Mouse (Mus musculus) adipocyte (in vitro differentiated cells): Measurements from ENCODE around the gene Trim8.

Experiments
- DNase-seq: peaks from one replicate; pipeline ENCODE4 v3.0.0-alpha.2; 2016; ENCODE audit warnings: low spot score

Trim8 gene

DNA sequence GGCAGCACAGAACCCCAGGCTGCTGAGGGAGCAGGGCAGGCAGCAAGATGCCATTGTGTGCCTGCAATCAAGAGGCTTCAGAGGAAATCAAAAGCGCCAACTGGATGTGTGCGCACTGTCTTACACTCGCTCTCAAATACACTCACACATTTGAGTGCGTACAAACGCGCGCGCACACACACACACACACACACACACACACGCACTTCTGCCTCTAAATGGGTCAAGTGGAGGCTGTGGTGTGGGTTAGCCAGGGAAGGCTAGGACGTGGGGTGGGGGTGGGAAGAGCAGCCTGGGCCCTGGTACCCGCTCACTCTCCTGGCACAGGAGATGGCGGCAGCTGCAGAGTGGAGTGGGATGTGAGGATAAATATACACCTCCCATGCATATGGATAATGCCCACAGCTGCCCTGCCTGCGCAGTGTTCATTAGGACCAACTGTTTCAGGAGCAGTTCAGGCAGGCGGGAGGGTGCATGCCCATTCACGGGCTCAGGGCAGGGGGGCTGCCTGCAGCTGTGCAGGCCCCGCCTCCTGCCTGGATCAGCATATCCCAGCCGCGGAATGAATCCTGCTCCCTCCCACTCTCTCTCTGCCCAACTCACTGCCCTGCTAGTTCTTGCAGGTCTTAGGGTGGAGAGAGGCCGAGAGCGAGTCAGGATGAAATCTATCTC lies 22.1 kb downstream of the Trim8 start:
- no peak for DNase-seq

DNA sequence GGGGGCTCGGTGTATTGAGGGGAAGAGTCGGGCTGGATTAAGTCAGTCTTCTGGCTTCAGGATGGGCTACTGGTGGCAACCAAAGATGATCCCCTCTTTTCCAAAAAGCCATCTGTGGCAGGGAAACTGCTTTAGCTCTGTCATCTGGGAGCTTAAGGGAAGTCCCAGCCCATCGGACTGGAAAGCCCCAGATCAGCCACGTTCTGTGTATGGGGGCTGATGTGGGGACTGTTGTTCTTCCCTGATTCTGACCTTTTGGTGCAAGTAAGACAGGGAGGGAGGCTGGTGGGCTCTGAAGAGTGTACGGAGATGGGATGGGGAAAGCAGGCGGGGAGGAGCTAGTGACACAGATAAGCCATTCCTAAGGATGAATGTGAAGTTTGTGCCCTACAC lies 22.6 kb downstream of the Trim8 start:
- DNase-seq: no peak

DNA sequence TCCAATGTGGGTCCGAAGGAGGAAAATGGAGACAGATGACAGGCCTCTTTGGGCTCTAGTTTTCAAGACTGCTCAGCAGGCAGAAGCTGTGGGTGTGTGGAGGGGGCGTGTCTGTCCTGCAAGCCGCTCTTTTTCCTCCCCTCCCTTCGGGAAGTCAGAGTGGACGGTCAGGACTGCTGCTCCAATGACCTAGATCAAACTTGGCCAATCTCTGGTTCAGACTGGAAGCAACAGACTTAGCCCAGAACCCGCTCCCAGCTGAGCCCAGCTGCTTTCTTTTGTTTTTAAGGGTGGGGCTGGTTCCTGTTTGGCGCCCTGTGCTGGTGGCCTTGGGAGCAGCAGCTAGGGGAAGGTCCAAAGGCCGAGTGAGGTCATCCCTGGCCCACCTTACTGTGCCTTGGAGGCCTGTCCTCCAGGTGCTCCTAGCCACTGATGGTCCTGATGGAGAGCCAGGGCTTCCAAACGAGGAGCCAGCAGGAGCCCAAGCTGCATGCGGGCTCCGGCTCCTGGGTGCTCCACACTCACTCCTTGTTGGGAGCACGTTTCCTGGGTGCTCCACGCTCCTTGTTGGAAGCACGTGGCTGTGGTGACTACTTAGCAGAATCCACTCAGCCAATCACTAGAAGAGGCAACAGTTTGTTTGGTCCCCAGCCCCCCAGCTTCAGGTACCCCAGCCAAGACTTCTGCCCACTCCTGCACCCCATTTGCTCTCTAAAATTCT lies 23.3 kb downstream of the Trim8 start:
- peak; percentile 92 for DNase-seq

DNA sequence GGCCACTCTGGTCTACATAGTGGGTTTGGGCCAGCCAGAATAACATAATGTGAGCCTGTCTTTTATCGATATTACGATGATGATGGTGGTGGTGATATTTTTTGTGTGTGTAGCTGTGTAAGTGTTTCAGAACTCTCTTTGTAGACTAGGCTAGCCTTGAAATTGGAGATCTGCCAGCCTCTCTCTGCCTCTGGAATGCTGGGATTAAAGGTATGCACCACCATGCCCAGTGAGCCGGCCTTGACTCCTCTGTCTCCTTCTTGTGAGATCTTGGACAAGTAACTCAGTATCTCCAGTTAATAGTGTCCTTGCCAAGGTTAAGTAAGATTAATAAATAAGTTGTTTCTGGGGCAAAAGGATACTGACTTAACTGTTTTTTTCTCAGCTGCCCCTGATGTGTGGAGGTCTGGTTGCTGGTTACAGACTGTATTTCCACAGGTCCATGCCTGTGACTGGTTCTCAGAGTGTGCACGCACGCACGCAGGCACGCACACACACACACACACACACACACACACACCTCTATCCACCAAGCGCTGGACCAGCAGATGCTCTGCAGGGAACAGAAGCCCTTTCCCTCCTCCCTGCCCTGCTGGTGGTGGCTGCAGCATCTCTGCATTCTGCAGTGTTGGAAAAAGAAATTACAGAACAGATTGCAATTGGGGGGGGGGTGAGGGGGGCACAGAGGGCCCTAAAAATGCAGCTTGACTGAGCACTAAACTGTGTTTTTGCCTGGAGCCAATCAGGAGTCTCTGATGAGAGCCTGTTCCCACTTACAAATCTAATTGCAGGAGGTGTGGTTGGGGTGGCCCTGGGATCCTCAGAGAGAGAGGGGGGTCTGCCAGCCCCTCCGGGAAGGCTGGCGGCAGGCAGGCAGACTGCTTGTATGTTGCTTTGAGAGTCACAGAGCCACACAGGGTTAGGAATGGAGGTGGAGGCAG lies 24.5 kb downstream of the Trim8 start:
- DNase-seq: no peak

DNA sequence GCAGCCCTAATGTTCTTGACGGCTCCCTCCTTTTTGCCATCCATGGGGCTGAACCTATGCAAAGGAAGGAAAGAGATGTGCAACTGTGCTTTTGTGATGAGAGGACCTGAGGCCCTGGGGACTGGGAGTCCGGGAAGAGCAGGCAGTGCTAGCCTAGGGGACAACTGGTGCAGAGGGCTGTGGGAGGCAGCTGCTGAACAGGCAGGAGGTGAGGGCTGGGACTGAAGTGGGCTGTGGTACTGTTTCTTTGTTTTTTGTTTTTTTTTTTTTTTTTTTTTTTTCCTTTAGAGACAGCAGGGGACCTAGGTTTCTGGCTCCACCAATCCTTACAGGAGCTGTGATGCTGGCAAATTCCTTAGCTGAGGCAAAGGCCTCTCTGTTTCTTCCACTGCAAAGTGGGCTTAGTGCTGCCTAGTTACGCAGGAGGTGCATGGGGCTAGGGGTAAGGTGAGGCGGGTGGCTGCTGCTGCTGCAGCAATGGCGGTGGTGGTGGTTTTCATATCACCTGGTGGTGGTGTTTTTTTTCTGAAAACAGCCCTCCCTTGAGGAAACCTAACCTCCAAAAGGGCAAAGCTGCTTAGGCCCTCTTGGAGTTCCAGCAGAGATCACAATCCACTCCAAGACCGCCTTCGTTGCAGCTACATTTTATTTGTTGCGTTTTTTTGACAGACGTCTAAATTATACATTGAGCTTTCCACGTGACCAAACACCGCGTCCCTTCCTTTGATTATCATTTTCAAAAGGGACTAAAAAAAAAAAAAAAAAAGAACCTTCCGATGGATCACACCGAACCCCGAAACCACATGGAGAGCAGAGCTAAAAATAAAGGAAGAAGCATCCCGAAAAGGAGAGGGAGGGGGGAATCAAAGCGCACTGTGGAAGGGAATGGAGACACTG lies 26.4 kb downstream of the Trim8 start:
- no peak for DNase-seq

DNA sequence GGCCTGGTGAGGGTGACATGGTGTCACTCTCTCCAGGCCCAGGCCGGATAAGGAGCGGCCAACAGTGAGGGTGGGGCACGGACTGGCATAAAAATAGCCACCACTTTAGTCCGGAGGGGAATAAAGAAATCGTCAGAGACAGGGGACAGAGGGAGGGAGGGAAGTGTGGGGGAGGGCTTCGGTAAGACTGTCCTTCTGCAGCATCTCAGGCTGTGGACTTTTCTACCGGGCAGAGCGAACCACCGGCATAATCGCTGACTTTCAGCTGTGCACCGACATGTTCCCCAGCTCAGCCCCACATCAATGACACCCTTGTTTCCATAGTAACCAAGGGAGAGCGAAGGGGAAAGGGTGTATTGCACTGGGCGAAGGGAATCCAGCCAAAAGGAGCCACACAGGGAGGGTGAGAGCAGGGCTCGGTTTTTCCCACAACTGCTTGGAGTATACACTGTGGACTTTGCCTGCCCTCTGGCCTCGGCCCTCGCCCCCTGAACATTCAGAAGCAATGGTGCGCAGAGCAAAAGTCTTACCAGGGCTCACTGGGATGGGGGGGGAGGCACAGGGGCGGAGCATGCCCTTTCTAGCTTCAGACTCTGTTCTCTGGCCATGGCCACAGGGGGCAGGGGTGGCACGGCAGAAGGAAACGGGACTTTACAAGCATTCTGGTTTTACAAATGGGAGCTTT lies 27.2 kb downstream of the Trim8 start:
- no peak for DNase-seq

DNA sequence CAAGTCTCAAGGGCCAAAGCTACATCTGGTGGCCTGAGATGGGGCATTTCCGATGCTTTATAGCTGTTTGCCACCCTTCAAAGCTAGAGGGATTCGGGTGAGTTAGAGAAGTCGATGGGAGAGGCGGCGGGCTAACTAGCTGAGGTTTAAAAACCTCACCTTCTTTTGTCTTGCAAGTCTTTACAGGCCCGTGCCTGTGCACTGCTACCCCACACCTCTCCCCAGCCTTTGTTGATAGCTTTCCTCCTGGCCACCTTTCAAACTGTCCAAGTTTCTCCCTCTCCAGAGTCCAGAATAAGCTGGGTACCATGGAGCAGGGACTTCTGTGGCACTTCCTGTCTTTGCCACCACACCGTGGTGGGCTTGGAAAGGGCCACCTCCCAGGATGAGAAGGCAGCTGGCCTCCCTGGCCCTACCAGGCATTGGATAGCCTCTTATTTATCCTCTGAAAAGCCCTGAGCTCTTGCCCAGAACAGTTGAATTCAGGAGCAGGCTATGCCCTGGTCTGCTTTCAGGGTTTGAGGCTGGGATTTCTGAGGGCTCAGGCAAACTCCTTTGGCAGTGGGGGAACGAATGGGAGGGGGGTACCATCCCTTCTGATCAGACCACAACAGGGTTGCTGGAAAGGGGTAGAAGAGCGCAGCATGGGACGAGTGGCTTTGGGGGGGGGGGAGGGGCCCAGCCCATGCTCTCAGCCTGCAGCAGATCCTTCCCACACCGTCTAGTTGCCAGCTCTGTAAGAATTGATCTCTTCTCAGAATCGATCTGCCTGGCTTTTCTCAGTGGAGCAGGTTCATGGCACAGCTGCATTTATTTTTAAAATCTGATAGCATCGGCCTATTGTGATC lies 28.3 kb downstream of the Trim8 start:
- DNase-seq: no peak

DNA sequence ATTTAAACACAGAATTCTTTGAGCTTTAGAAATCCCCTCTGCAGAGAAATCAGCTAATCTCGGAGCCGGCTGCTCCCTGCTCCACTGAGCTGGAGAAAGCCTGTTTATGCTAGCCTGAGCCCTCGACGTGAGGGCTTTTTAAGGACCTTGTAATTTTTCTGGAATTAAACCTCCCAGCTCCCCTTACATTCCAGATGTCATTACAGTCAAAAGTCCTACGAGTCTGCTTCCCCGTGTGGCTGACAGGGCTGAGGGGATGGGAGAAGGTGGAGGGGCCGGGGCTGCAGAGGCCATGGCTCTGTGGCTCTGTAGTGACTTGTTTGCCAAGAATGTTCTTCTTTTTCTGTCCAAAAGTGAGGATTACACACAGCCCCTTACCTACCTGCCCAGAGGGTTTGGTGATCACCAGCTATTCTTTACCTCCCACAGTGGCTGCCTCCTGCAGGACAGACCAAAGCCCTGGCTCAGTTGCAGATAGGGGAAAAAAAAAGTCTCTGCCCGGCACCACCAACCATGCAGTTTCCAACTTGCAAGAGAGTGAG lies 29.0 kb downstream of the Trim8 start:
- DNase-seq: no peak

DNA sequence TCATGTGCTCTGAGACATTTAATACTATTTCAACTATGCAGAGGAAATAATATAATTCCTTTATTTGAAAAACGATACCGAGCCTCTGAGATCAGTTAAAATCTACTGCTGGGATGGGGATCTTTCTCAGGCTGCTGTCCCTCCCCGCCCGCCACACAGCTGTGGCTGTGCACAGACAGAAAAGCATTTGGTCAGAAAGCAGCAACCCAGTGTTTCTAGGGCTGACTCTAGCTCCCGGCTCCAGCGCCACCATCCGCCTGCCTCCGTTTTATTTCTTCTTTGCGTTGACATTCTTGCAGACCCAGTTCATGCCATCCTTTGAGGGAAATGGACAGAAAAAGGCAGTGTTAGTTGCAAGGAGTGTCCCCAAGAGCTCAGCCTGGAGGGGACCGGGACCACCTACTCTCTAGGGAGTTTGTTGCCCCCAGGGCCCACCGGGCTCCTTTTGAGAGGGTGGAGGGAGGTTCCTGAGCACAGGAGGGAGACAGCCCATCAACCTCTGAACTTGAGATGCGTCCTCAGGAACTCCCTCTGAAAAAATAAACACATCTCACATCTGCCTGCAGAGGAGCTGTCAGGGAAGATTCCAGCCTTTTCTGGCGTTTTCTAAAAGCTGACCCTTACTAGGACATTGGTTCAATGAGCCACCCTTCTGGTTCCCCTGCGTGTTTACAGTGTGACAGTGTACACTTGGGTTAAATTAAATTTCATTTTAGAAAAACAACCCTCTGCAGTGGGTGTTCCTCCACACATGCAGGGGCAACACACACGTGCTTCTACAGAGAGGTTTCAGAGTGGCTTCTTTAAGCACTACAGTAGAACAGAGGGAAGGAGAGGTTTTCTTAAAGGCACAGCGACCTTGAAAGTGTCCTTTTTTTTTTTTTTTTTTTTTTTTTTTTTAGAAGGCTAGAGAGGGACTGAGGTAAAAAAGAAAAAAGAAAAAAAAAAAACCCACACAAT lies 29.8 kb downstream of the Trim8 start:
- DNase-seq: no peak

DNA sequence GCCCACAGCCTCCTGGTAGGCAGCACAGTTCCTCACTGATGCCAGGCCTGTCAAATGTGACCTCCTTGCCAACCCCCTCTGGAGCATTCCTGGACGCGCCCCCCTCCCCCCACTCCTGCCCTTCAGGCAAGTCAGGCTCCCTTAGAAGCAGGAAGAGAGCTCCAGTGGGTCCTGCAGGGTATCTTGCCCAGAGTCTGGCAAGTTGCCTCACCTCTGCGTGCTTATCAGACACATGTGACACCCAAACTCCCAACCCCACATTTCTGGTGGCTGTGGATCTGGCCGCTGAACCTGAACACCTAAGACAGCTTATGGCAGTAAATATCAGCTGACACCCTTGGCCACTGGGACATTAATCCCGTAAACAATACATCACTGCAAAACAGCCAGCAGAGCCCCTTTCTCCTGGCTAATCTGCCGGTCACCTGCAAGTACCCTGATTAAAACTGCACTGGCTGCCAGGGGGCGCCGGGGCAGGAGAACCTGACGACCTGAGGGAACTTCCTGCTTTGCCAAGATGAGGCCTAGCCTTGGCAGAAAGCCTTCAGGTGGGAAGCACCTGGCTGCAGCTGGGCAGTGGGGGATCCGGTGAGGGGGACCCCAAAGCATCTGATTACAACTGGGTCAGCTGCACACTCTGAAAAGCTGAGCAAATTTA lies 30.7 kb downstream of the Trim8 start:
- no peak for DNase-seq

DNA sequence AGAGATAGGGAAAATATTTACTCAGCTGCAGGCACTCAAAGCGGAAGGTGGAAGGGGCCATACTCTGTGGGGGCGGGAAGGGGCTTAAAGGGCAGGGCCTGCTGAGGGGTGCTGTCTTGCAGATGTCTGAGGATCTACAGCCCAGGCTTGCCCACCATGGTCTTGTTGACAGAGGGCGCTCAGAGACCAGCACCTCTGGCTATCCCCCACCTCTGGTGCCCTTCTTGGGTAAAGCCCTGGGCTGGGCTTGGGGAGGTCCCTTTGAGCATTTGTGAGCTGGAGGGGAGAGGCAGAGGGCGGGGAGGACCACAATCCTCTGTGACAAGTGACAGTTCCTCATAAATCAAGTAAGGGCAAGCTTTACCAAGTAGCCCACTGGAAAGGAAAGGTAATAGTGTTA lies 31.6 kb downstream of the Trim8 start:
- DNase-seq: no peak

DNA sequence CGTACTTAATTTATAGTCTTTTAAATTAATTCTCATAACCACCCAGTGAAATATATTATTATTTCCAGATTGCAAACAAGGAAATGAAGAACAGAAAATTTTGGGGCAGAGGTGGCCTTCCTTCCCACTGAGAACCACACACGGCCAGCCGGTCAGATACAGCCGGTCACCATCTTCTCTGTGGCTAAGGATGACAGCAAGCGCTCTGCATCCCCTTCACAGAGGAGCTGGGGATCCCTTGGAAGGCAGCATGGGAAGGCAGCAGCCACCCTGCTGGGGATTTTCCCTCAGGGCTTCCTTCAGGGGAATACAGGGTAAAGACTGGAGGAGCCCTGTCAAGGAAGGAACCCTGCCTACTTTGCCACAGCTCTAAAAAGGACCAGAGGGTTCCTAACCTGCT lies 32.0 kb downstream of the Trim8 start:
- no peak for DNase-seq

DNA sequence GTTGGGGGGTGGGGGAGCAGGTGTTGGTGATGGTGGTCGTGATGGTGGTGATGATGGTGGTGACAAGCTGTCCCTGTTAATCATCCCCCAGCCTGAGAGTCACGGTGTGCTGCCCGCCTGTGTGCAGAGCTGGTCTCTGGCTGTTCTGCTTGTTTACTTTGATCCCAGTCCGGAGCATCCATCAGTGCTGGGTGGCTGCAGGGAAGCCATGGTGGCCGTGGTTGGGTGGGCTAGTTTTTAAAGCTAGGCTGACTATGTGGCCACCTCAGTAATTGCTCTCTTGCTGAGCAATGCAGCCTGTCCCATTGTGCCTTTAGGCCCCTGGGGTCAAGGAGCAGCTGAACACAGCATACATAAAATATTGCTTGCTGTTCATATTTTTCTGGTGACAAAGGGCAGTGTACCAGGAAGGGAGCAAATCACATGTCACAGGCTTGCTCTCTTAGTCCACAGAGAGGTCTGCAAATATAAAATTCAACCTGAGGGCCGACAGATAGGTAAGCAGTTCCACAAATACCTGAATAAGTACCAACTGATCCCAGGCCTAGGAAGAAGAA lies 33.1 kb downstream of the Trim8 start:
- no peak for DNase-seq

DNA sequence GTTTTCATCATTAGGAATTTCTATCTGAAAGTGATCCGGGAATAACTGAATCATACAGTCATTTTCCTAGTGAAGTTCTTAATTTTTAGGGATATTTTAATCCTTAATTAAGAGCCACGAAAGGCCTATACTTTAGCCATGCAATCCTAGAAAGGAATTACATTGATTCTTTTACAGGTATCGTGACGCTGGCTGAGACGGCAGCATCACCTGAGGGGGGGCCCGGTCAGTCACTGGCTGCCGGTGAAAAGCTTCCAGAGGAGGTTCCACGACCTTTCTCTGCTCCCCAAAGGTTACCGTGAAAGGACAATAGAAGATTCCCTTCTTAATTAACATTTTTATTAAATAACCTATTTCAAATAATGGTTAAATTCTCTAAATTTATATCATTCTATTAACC lies 35.9 kb downstream of the Trim8 start:
- DNase-seq: no peak

DNA sequence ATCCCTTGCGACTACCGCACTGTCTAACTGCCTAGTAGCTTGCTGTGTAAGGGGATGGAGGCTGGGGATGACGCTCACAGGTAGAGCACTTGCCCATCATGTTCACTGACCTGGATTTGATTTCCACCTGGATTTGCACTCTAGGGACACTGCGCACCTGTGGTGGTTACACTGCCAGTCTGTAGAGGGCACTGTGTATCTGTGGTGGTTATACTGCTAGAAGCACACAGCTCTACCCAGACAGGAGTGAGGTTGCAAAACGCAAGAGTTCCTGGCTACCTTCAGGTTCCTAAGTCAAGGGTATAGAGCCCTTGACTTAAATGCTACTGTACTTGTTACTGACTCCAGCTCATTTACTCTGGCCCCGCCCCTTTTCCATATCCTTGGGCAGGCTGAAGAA lies 36.7 kb downstream of the Trim8 start:
- no peak for DNase-seq

DNA sequence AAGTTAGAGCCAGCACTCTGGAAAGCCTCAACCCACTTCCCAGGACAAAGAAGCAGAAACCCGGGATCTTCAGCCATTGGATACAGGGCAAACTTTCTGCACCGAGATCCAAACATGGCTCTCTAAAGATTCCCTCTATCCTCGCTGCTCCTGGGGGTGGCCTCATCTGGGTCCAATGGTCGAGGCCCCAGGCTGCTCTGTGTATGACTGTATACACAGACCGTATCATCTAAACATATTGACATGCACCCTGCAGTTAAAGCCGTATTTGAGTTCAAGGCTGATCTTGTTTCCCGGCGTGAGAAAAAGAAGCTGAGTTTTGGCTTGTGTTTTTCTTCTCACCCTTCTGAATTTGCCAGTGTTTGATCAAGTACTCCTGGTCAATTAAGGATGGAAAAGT lies 41.2 kb downstream of the Trim8 start:
- DNase-seq: no peak

DNA sequence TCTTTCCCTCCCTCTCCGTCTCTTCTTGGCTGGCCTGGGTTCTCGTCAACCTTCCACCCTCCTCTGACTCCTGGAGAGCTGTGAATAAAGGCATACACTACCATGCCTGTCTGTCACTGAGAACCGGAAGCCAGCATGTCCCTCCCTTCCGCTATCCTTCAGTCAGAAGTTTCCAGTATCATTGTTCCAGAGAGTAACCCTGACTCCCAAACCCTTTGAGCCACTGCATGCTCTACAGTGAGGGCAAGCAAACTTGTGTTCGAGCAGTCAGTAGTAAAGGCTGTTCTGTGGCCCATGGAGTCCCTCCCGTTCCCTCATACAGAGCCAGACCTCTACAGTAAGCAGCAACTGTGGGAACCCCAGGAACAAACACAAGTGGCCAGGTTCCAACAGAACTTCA lies 46.1 kb downstream of the Trim8 start:
- DNase-seq: no peak

DNA sequence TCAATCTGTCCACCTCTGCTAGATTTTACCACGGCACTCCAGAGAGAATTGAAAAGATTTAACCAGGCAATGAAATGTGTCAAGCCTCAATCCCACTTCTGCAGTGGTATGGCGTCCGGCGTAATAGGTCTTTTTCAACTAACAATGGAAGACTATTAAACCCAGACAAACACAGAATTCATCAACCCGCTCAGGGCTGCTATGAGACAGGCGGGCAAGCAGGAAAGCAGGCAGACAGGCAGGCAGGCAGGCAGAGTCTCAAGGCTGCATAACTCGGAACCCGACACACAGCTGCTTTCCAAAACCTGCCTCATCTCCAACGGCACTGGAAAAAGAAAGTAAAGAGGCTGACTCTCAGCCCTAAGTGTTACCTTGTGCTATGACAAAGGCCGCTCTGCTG lies 46.6 kb downstream of the Trim8 start:
- DNase-seq: no peak
